Mouse (Mus musculus): Measurements from ENCODE around the gene Epn1.

DNA sequence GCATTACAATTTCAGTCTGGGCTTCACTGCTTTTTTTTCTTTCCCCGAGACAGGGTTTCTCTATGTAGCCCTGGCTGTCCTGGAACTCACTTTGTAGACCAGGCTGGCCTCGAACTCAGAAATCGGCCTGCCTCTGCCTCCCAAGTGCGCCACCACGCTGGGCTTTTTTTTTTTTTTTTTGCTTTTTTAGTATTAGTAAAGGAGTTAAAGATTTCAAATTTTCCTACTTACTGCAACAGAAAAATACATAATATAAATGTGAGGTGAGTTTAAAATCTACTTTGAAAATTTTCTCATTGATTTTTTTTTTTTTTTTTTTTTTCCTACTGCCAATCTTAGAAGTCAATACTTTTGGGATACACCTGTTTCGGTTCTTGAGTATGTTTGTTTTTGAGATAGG lies 15.1 kb upstream of the Epn1 start:
- no peak for TF ChIP-seq CTCF (IDR thresholded peaks at IDR 0.05; ENCODE audit: insufficient read depth, low read depth, low read length)
- TF ChIP-seq POLR2A (IDR thresholded peaks at IDR 0.05; ENCODE audit: insufficient read depth, low read depth, low read length), result no peak
